Mouse (Mus musculus) neutrophil, adult 5-6 weeks (primary cell): ENCODE results near the gene Myog. TPM values are rescaled to one million over a fixed set of nuclear protein-coding genes. Genes with fewer than 3 reads are reported as not detected.
"Not testable (repeated sequence)": the region's sequence is repeated elsewhere in the genome, so short reads cannot be mapped to it uniquely, and the experiment has no call there.

Experiments used
- ATAC-seq: fragments of 151-379, 151-347 bp; 2 replicates; pipeline ENCODE4 v1.8.0; 2017; ENCODE audit warnings: mild to moderate bottlenecking, moderate TSS enrichment; ENCODE audit not compliant: insufficient number of reproducible peaks, poor library complexity, low FRiP score, severe bottlenecking; ENCODE audit errors: extremely low read depth
- total RNA-seq: library from RNA; stranded (forward); fragments of 200-1000 nt; gene quantifications from 2 replicates; pipeline ENCODE4 v1.2.3, GENCODE M21; 2017

The Myog gene
- not detected in 2 replicates for total RNA-seq

- no peak for ATAC-seq
Observed at GRCm38 (mm10) chr1:134289598-134290099, at the start of gene Myog. Gene Myog, plus strand, starts transcription at chr1:134289989.

GRCm38 (mm10) chr1:134240701-134241100, 49.1 kb upstream of the Myog start:
- no peak for ATAC-seq

- no peak for ATAC-seq
Observed at GRCm38 (mm10) chr1:134241298-134241697, 48.5 kb upstream of the Myog start.

- ATAC-seq: no peak
Observed at GRCm38 (mm10) chr1:134242286-134242685, 47.5 kb upstream of the Myog start.

GRCm38 (mm10) chr1:134243505-134243904, 46.3 kb upstream of the Myog start:
- no peak for ATAC-seq

- ATAC-seq: peak; percentile 57
Observed at GRCm38 (mm10) chr1:134243948-134244914, 45.6 kb upstream of the Myog start.

GRCm38 (mm10) chr1:134245004-134245717, 44.6 kb upstream of the Myog start:
- no peak for ATAC-seq

- ATAC-seq: no peak
Observed at GRCm38 (mm10) chr1:134246590-134246989, 43.2 kb upstream of the Myog start.

GRCm38 (mm10) chr1:134249681-134250080, 40.1 kb upstream of the Myog start:
- ATAC-seq: not testable (repeated sequence)

GRCm38 (mm10) chr1:134264341-134264740, 25.4 kb upstream of the Myog start:
- ATAC-seq: no peak

- ATAC-seq: no peak
Observed at GRCm38 (mm10) chr1:134265797-134266196, 24.0 kb upstream of the Myog start.

- ATAC-seq: no peak
Observed at GRCm38 (mm10) chr1:134270026-134270425, 19.8 kb upstream of the Myog start.

- ATAC-seq: no peak
Observed at GRCm38 (mm10) chr1:134272754-134273250, 17.0 kb upstream of the Myog start.

- no peak for ATAC-seq
Observed at GRCm38 (mm10) chr1:134273493-134274395, 16.0 kb upstream of the Myog start.

- no peak for ATAC-seq
Observed at GRCm38 (mm10) chr1:134274483-134274920, 15.3 kb upstream of the Myog start.

GRCm38 (mm10) chr1:134275616-134276464, 13.9 kb upstream of the Myog start:
- no peak for ATAC-seq

GRCm38 (mm10) chr1:134276823-134277222, 13.0 kb upstream of the Myog start:
- ATAC-seq: no peak

GRCm38 (mm10) chr1:134280174-134280573, 9.6 kb upstream of the Myog start:
- no peak for ATAC-seq
